21 mouse cellular contexts compared by ENCODE assay signal in genomic region chr17:57332241-57332640, GRCm38 (mm10). TPM values are rescaled to one million over a fixed set of nuclear protein-coding genes. Genes with fewer than 3 reads are reported as not detected.
DNase-seq lines count a peak whose midpoint lies in the region; ATAC-seq lines count a peak whose summit lies in the region.
"Had no signal": no experiment of that assay in that cellular context is flagged by ENCODE, and none has a peak within 500 bp of the region (broad histone marks: within the 10 kb centered on the region; RNA-seq: fewer than 3 reads in every experiment).

No protein-coding gene starts in this region.

- no peaks in the 10 kb centered on the region for H3K9me3 ChIP-seq in midbrain, embryonic 11.5 days (ENCODE audit: control insufficient read depth, low read length)
- no peaks in the 10 kb centered on the region for H3K9me3 ChIP-seq in midbrain, embryonic 15.5 days
- no peaks in the 10 kb centered on the region for H3K9me3 ChIP-seq in forebrain, embryonic 10.5 days
- H3K9me3 ChIP-seq: embryonic facial prominence, embryonic 13.5 days; G1E; heart, embryonic 13.5 days; intestine, embryonic 15.5 days; kidney, embryonic 15.5 days; limb, embryonic 12.5 days; lung, embryonic 15.5 days; megakaryocyte, embryonic 14.5 days; stomach, embryonic 15.5 days had no signal

- H3K27me3 ChIP-seq in midbrain, embryonic 11.5 days (ENCODE audit: control insufficient read depth, insufficient read depth, low read length), result no peaks in the 10 kb centered on the region
- H3K27me3 ChIP-seq in midbrain, embryonic 15.5 days (replicated peaks), result no peaks in the 10 kb centered on the region
- no peaks in the 10 kb centered on the region for H3K27me3 ChIP-seq in forebrain, embryonic 10.5 days (ENCODE audit: poor library complexity, severe bottlenecking)
- H3K27me3 ChIP-seq: embryonic facial prominence, embryonic 13.5 days; heart, embryonic 13.5 days; intestine, embryonic 15.5 days; kidney, embryonic 15.5 days; lung, embryonic 15.5 days; stomach, embryonic 15.5 days had no signal

- no peaks in the 10 kb centered on the region for H3K36me3 ChIP-seq in midbrain, embryonic 11.5 days (ENCODE audit: control insufficient read depth, insufficient read depth, low read length)
- H3K36me3 ChIP-seq in midbrain, embryonic 15.5 days (replicated peaks), result no peaks in the 10 kb centered on the region
- H3K36me3 ChIP-seq in forebrain, embryonic 10.5 days (replicated peaks), result no peaks in the 10 kb centered on the region
- H3K36me3 ChIP-seq: embryonic facial prominence, embryonic 13.5 days; heart, embryonic 13.5 days; intestine, embryonic 15.5 days; kidney, embryonic 15.5 days; limb, embryonic 12.5 days; lung, embryonic 15.5 days; stomach, embryonic 15.5 days had no signal

- WGBS in midbrain, embryonic 11.5 days, result 80% methylated on average over 4 of the region's 4 CpGs
- WGBS in midbrain, embryonic 15.5 days, result 80% methylated on average over 4 of the region's 4 CpGs
- WGBS in forebrain, embryonic 10.5 days, result 90% methylated on average over 4 of the region's 4 CpGs

- no peak overlapping the region for H3K4me2 ChIP-seq in midbrain, embryonic 11.5 days
- H3K4me2 ChIP-seq in midbrain, embryonic 15.5 days, result no peak overlapping the region
- H3K4me2 ChIP-seq: embryonic facial prominence, embryonic 13.5 days; heart, embryonic 13.5 days; intestine, embryonic 15.5 days; kidney, embryonic 15.5 days; limb, embryonic 12.5 days; lung, embryonic 15.5 days; stomach, embryonic 15.5 days had no signal

- peak; percentile 56 for DNase-seq in midbrain, embryonic 11.5 days (ENCODE audit: low spot score, missing footprints)
- DNase-seq in ES-CJ7 (ENCODE audit: low read depth, low spot score), result peak; percentile 50
- DNase-seq in natural killer cell, adult 2 months (ENCODE audit: low spot score in 2 of 2), result peak; percentile 26 to 40
- DNase-seq in forebrain, embryonic 10.5 days (ENCODE audit: extremely low spot score, low spot score), result no peak
- DNase-seq in cerebellum, postnatal 10 days, result no peak
- no peak for DNase-seq in c-Kit-positive CD71-positive TER-119-positive erythroid progenitor cells, embryonic 14.5 days (ENCODE audit: low spot score)
- DNase-seq: cerebellum, postnatal 25 days; gastrocnemius, postnatal 36 days; retina, postnatal 1 day had no signal

- no peak overlapping the region for H3K9ac ChIP-seq in midbrain, embryonic 11.5 days (ENCODE audit: low read length)
- no peak overlapping the region for H3K9ac ChIP-seq in midbrain, embryonic 15.5 days
- H3K9ac ChIP-seq: embryonic facial prominence, embryonic 13.5 days; heart, embryonic 13.5 days; intestine, embryonic 15.5 days; kidney, embryonic 15.5 days; limb, embryonic 12.5 days; lung, embryonic 15.5 days; stomach, embryonic 15.5 days had no signal

- no peak for ATAC-seq in midbrain, embryonic 11.5 days (ENCODE audit: low FRiP score)
- no peak for ATAC-seq in midbrain, embryonic 15.5 days (replicated peaks)
- peak; percentile 11 for ATAC-seq in activated CD4-positive, CD25-positive, alpha-beta regulatory T cell, adult 4 months
- ATAC-seq: intestine, embryonic 15.5 days had no signal

- H3K4me1 ChIP-seq in midbrain, embryonic 11.5 days (ENCODE audit: control insufficient read depth, insufficient read depth, low read length), result no peaks in the 10 kb centered on the region; the same call in 1 of the 2 replicates
- H3K4me1 ChIP-seq in midbrain, embryonic 15.5 days, result peaks cover 2% of the 10 kb centered on the region; the same call in 1 of the 2 replicates
- no peaks in the 10 kb centered on the region for H3K4me1 ChIP-seq in forebrain, embryonic 10.5 days
- H3K4me1 ChIP-seq: limb, embryonic 12.5 days had no signal

- no peak overlapping the region for H3K27ac ChIP-seq in midbrain, embryonic 11.5 days (ENCODE audit: low read depth, low read length)
- H3K27ac ChIP-seq in midbrain, embryonic 15.5 days, result no peak overlapping the region
- no peak overlapping the region for H3K27ac ChIP-seq in forebrain, embryonic 10.5 days
- H3K27ac ChIP-seq: embryonic facial prominence, embryonic 13.5 days; heart, embryonic 13.5 days; intestine, embryonic 15.5 days; kidney, embryonic 15.5 days; left cerebral cortex, adult 2 months; limb, embryonic 12.5 days; lung, embryonic 15.5 days; stomach, embryonic 15.5 days had no signal

- no peak overlapping the region for H3K4me3 ChIP-seq in midbrain, embryonic 11.5 days (ENCODE audit: low read depth, low read length)
- no peak overlapping the region for H3K4me3 ChIP-seq in midbrain, embryonic 15.5 days
- no peak overlapping the region for H3K4me3 ChIP-seq in forebrain, embryonic 10.5 days
- H3K4me3 ChIP-seq: embryonic facial prominence, embryonic 13.5 days; heart, embryonic 13.5 days; intestine, embryonic 15.5 days; kidney, embryonic 15.5 days; left cerebral cortex, adult 2 months; limb, embryonic 12.5 days; lung, embryonic 15.5 days; megakaryocyte, embryonic 14.5 days; stomach, embryonic 15.5 days had no signal

RNA-seq across cellular contexts. Expression of gene Adgre1, which starts 26.2 kb away (rescaled TPM):
- 3.4 and 4.4 TPM in 2 replicates for polyA plus RNA-seq in midbrain, embryonic 11.5 days (2014; fragmentation: Nextera tagmentation; extraction: Ambion mirVana)
- polyA plus RNA-seq in midbrain, embryonic 15.5 days (2015; fragmentation: Nextera tagmentation; extraction: Ambion mirVana), result 3.9 and 4.5 TPM in 2 replicates
- under 1 TPM in 1 of 2 experiments, not detected in 1; 0.24 TPM for polyA plus RNA-seq in activated CD4-positive, CD25-positive, alpha-beta regulatory T cell, adult 4 months (2017; shearing (Covaris generic))
- 0.90 and 1.5 TPM in 2 replicates for polyA plus RNA-seq in forebrain, embryonic 10.5 days (2016; fragmentation: Nextera tagmentation; extraction: Ambion mirVana)

RNA-seq across cellular contexts. Expression of gene Vav1, which starts 53.3 kb away (rescaled TPM):
- 1.8 and 2.3 TPM in 2 replicates for polyA plus RNA-seq in midbrain, embryonic 11.5 days (2014; fragmentation: Nextera tagmentation; extraction: Ambion mirVana)
- polyA plus RNA-seq in midbrain, embryonic 15.5 days (2015; fragmentation: Nextera tagmentation; extraction: Ambion mirVana), result 1.5 and 1.6 TPM in 2 replicates
- 10 to 100 TPM; 74.1 to 83.7 TPM for polyA plus RNA-seq in activated CD4-positive, CD25-positive, alpha-beta regulatory T cell, adult 4 months (2017; shearing (Covaris generic))
- 1.4 and 1.7 TPM in 2 replicates for polyA plus RNA-seq in forebrain, embryonic 10.5 days (2016; fragmentation: Nextera tagmentation; extraction: Ambion mirVana)

Comparison
In these comparisons a context has a peak if more than half of its experiments do, and no peak if none do; other contexts are left out.
1. DNase-seq: peak in midbrain, embryonic 11.5 days (single experiment), ES-CJ7 (single experiment) and natural killer cell, adult 2 months (2 of 2); none in forebrain, embryonic 10.5 days (single experiment), cerebellum, postnatal 10 days (0 of 2) and c-Kit-positive CD71-positive TER-119-positive erythroid progenitor cells, embryonic 14.5 days (single experiment).
2. RNA of gene Vav1, which starts 53.3 kb away (polyA plus RNA-seq): 74.1 to 83.7 TPM in activated CD4-positive, CD25-positive, alpha-beta regulatory T cell, adult 4 months; 1.8 to 2.3 TPM in midbrain, embryonic 11.5 days, 1.4 to 1.7 TPM in forebrain, embryonic 10.5 days and 1.5 to 1.6 TPM in midbrain, embryonic 15.5 days; every median in the first group is over 10 times any median in the second.